In genomic region chr11:111766371-111767011, GRCm38 (mm10) we compare ENCODE assay signal across 9 mouse cellular contexts.
DNase-seq lines count a peak whose midpoint lies in the region; ATAC-seq lines count a peak whose summit lies in the region.
"Had no signal": no experiment of that assay in that cellular context is flagged by ENCODE, and none has a peak within 500 bp of the region (broad histone marks: within the 10 kb centered on the region; RNA-seq: fewer than 3 reads in every experiment).

No protein-coding gene starts in this region.

- no peaks in the 10 kb centered on the region for H3K27me3 ChIP-seq in forebrain, embryonic 14.5 days (replicated peaks; ENCODE audit: control insufficient read depth, insufficient read depth, low read length)
- no peaks in the 10 kb centered on the region for H3K27me3 ChIP-seq in hindbrain, embryonic 10.5 days (ENCODE audit: insufficient read depth, poor library complexity, severe bottlenecking)
- H3K27me3 ChIP-seq in midbrain, embryonic 15.5 days (replicated peaks) = no peaks in the 10 kb centered on the region
- H3K27me3 ChIP-seq: liver, embryonic 15.5 days had no signal

- no peaks in the 10 kb centered on the region for H3K9me3 ChIP-seq in forebrain, embryonic 14.5 days (replicated peaks; ENCODE audit: control insufficient read depth, low read length)
- H3K9me3 ChIP-seq in hindbrain, embryonic 10.5 days = no peaks in the 10 kb centered on the region
- H3K9me3 ChIP-seq in midbrain, embryonic 15.5 days = no peaks in the 10 kb centered on the region
- H3K9me3 ChIP-seq: liver, embryonic 15.5 days had no signal

- ATAC-seq in forebrain, embryonic 14.5 days = peak; percentile 85
- 0 out of 2 replicates have a peak, but pooled peaks have one; percentile 24 for ATAC-seq in midbrain, embryonic 15.5 days (replicated peaks)

- H3K9ac ChIP-seq in forebrain, embryonic 14.5 days (ENCODE audit: low read length) = no peak overlapping the region
- no peak overlapping the region for H3K9ac ChIP-seq in midbrain, embryonic 15.5 days
- H3K9ac ChIP-seq: liver, embryonic 15.5 days had no signal

- no peak overlapping the region for H3K27ac ChIP-seq in forebrain, embryonic 14.5 days (ENCODE audit: low read depth, low read length)
- H3K27ac ChIP-seq in hindbrain, embryonic 10.5 days = peak overlapping the region; percentile 73
- H3K27ac ChIP-seq in midbrain, embryonic 15.5 days = peak overlapping the region; percentile 7; the same call in 1 of the 2 replicates
- H3K27ac ChIP-seq: liver, embryonic 15.5 days had no signal

- 8% methylated on average over 6 of the region's 6 CpGs for WGBS in forebrain, embryonic 14.5 days
- WGBS in hindbrain, embryonic 10.5 days = 31% methylated on average over 6 of the region's 6 CpGs
- WGBS in midbrain, embryonic 15.5 days = 7% methylated on average over 6 of the region's 6 CpGs

- peak; percentile 38 for DNase-seq in retina, postnatal 1 day
- DNase-seq in retina, embryonic 14.5 days (ENCODE audit: low spot score) = no peak
- peak; percentile 73 for DNase-seq in forebrain, embryonic 14.5 days (ENCODE audit: low spot score)
- peak; percentile 28 for DNase-seq in hindbrain, embryonic 10.5 days (ENCODE audit: low spot score)
- no peak for DNase-seq in thymus, postnatal 10 days (ENCODE audit: low spot score in 2 of 2)
- no peak for DNase-seq in kidney, postnatal 36 days
- no peak for DNase-seq in kidney, adult 11 months

- no peak overlapping the region for H3K4me3 ChIP-seq in forebrain, embryonic 14.5 days (ENCODE audit: low read depth, low read length)
- no peak overlapping the region for H3K4me3 ChIP-seq in hindbrain, embryonic 10.5 days
- H3K4me3 ChIP-seq in midbrain, embryonic 15.5 days = no peak overlapping the region
- H3K4me3 ChIP-seq: liver, embryonic 15.5 days had no signal

- H3K4me1 ChIP-seq in forebrain, embryonic 14.5 days (ENCODE audit: control insufficient read depth, insufficient read depth, low read length) = no peaks in the 10 kb centered on the region; the same call in 1 of the 2 replicates
- H3K4me1 ChIP-seq in hindbrain, embryonic 10.5 days (replicated peaks) = peaks cover 13% of the 10 kb centered on the region
- H3K4me1 ChIP-seq in midbrain, embryonic 15.5 days = no peaks in the 10 kb centered on the region
- H3K4me1 ChIP-seq: liver, embryonic 15.5 days had no signal

- H3K36me3 ChIP-seq in forebrain, embryonic 14.5 days (ENCODE audit: control insufficient read depth, insufficient read depth, low read length) = no peaks in the 10 kb centered on the region
- no peaks in the 10 kb centered on the region for H3K36me3 ChIP-seq in hindbrain, embryonic 10.5 days
- no peaks in the 10 kb centered on the region for H3K36me3 ChIP-seq in midbrain, embryonic 15.5 days (replicated peaks)
- H3K36me3 ChIP-seq: liver, embryonic 15.5 days had no signal

- no peak overlapping the region for H3K4me2 ChIP-seq in forebrain, embryonic 14.5 days (ENCODE audit: low read length)
- no peak overlapping the region for H3K4me2 ChIP-seq in midbrain, embryonic 15.5 days
- H3K4me2 ChIP-seq: liver, embryonic 15.5 days had no signal

Comparison
In these comparisons a context has a peak if more than half of its experiments do, and no peak if none do; other contexts are left out.
1. DNase-seq: peak in retina, postnatal 1 day (single experiment), forebrain, embryonic 14.5 days (single experiment) and hindbrain, embryonic 10.5 days (single experiment); none in retina, embryonic 14.5 days (single experiment), thymus, postnatal 10 days (0 of 2), kidney, postnatal 36 days (0 of 2) and kidney, adult 11 months (single experiment).